Mouse (Mus musculus) forebrain, postnatal 0 days (tissue): ENCODE data around the gene Arpc5. TPM values are rescaled to one million over a fixed set of nuclear protein-coding genes. Genes with fewer than 3 reads are reported as not detected.
"Not testable (repeated sequence)": the region's sequence is repeated elsewhere in the genome, so short reads cannot be mapped to it uniquely, and the experiment has no call there.

Experiments
- ATAC-seq: fragments of 200-750 bp; cut with Nextera tagmentation; 2 replicates; pipeline ENCODE4 v1.8.0; 2017; ENCODE audit warnings: mild to moderate bottlenecking, moderate library complexity
- DNase-seq: peaks from one replicate; pipeline ENCODE4 v3.0.0-alpha.2; 2015
- H3K27ac ChIP-seq: fragments of 300-500 bp; sonication (generic); 2 replicates; pipeline ENCODE4 v1.5.1; 2014; ENCODE audit warnings: low read depth, mild to moderate bottlenecking, antibody characterized with exemption, low read length, moderate library complexity, mixed read lengths
- H3K27me3 ChIP-seq: fragments of 300-500 bp; sonication (generic); 2 replicates; pipeline ENCODE4 v1.6.1; 2014; ENCODE audit warnings: mild to moderate bottlenecking, low read length, mixed read lengths; ENCODE audit not compliant: insufficient read depth
- H3K36me3 ChIP-seq: fragments of 300-500 bp; sonication (generic); 2 replicates; pipeline ENCODE4 v1.6.1; 2014; ENCODE audit warnings: mild to moderate bottlenecking, moderate library complexity; ENCODE audit not compliant: insufficient read depth
- H3K4me1 ChIP-seq: fragments of 300-500 bp; sonication (generic); 2 replicates; pipeline ENCODE4 v1.6.1; 2014; ENCODE audit warnings: antibody characterized with exemption; ENCODE audit not compliant: insufficient read depth
- H3K4me2 ChIP-seq: fragments of 300-500 bp; sonication (generic); 2 replicates; pipeline ENCODE4 v1.6.1; 2014; ENCODE audit warnings: low read depth, mild to moderate bottlenecking, moderate library complexity
- H3K4me3 ChIP-seq: fragments of 300-500 bp; sonication (generic); 2 replicates; pipeline ENCODE4 v1.5.1; 2014; ENCODE audit warnings: low read depth, low read length, mixed read lengths
- H3K9ac ChIP-seq: fragments of 300-500 bp; sonication (generic); 2 replicates; pipeline ENCODE4 v1.6.1; 2014; ENCODE audit warnings: mild to moderate bottlenecking
- H3K9me3 ChIP-seq: fragments of 300-500 bp; sonication (generic); 2 replicates; pipeline ENCODE4 v1.6.1; 2016; ENCODE audit warnings: low read length
- CTCF ChIP-seq: sonication (generic); IDR thresholded peaks from 2 replicates; pipeline ENCODE4 v1.5.1; 2016; ENCODE audit warnings: antibody characterized with exemption, control low read depth, low read depth
- WGBS: fragments of 180-500 bp; shearing (Covaris S2); extraction: QIAGEN DNeasy Blood & Tissue Kit; methylation state at CpG from one replicate; pipeline ENCODE4 v1.1.7; 2014; 5-methylcytosine and 5-hydroxymethylcytosine counted together
- polyA plus RNA-seq: library from polyadenylated mRNA; unstranded; fragments of >200 nt; fragmentation: Nextera tagmentation; extraction: Ambion mirVana; gene quantifications from 2 replicates; pipeline ENCODE4 v1.2.1, GENCODE M21; 2015
- total RNA-seq: library from RNA; depleted of rRNA; stranded (reverse); fragments of >200 nt; gene quantifications from 2 replicates; pipeline ENCODE4 v1.2.3, GENCODE M21; 2014

Arpc5 gene
- total and polyA plus RNA-seq, 2 experiments from 2014 or later = 301 to 537 TPM

DNA sequence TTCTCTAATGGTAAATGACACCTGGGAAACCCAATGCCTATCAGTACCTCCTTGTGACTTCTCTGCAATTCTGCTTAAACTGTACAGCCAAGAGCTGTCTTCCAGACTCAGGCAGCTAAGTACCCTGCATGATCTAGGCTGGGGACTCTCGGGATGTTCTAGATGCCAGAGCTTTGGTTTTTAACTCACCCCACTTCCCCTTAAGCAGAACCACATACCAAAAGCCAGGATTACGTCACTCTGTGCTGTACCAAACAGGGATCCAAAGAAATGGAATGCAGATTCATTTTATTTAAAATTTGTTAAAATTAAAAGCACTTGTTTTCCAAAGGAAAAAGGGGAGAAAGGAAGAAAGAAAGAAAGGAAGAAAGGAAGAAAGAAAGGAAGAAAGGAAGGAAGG, 4.6 kb upstream of the Arpc5 start:
- H3K4me3 ChIP-seq = no peak overlapping the region
- TF ChIP-seq CTCF = no peak
- H3K27ac ChIP-seq = no peak overlapping the region
- WGBS = 73% methylated on average over 2 of the region's 2 CpGs
- no peak overlapping the region for H3K9ac ChIP-seq
- no peaks in the 10 kb centered on the region for H3K4me1 ChIP-seq
- H3K4me2 ChIP-seq = no peak overlapping the region
- no peaks in the 10 kb centered on the region for H3K27me3 ChIP-seq
- ATAC-seq (no peak), DNase-seq (no peak)
- no peaks in the 10 kb centered on the region for H3K9me3 ChIP-seq
- H3K36me3 ChIP-seq = no peaks in the 10 kb centered on the region

DNA sequence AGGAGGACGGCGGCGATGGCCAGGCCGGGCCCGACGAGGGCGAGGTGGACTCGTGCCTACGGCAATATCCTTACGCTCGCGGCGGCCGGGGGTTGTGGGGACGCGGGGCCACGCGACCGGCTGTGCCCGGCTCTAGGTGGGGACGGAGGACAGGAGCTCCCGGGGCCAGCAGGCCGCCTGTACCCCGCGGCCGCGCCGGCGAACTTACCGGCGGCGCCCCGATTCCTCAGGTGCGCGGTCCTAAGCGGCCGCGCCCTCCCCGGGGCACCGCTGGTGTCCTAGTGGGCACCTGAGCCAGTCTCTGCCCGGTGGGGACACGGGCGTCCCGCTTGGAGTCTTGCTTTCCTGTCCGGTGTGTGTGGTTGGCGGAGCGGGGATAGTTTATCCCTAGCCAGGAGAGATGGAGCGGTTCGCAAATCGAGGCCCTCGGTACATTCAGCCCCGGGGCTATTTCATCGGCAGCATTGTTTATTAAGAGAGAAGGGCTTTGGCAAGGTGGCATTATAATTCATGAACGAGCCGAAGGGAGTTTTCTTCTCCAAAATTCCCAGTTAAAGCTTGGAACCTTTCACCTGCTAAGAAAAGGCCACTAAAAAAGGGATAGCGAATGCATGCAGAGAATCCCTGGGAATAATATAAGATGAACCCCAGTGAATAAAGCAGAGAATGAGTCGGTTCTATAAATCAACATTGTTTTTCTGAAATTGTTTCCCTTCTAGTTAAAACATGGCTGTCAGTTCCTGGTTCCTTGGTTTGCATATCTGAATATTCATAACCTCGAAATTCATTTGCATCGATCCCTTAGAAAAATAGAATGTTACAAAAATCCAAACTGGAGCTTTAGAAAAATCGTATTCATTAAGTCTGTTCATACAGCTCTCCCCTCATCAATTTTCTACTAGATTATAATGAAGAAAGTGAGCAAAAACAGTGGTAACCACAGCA, 734 bp downstream of the Arpc5 start:
- WGBS = 2% methylated on average over 60 of the region's 60 CpGs
- DNase-seq = peak; percentile 60

DNA sequence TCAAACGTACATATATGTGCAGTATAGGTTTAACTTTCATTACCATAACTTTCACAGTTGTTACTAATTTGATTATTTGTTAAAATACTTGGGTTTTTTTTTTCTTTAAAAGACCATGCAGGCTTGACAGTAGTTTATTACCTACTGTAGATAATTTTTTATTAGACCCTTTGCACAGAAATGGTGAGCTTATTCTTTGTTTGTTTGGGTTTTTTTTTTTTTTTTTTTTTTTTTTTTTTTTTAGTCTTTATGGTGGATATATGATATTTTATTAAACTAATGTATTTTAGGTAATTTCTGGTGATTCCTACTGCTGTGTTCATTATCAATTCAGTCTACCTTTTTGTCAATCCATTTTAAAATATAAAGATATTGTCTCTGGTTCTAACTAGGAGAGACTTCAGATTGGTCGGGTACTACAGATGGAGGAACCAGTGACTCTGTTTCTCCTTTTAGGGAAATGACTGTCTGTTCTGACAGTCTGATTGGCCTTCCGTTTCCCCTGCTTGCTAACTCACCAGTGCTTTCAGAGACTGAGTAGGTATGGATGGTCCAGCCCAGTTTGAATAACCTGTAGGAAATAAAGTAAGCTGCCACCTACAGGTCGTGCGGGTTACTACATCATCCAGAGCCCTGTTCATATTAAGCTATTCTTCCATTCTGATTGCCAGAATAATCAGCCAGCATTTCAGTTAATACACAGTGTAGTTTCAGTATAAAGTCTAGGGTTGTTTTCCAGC, 1.6 kb downstream of the Arpc5 start:
- H3K36me3 ChIP-seq = peaks cover 24% of the 10 kb centered on the region
- peak overlapping the region; percentile 63 for H3K4me3 ChIP-seq
- ATAC-seq (peak; percentile 32; the same call in 1 of the 2 replicates), DNase-seq (peak; percentile 89)
- no peaks in the 10 kb centered on the region for H3K27me3 ChIP-seq
- H3K9me3 ChIP-seq = no peaks in the 10 kb centered on the region
- WGBS = 2% methylated on average over 5 of the region's 5 CpGs
- no peak overlapping the region for H3K27ac ChIP-seq
- TF ChIP-seq CTCF = peak; percentile 77
- peak overlapping the region; percentile 93; the same call in 1 of the 2 replicates for H3K9ac ChIP-seq
- no peaks in the 10 kb centered on the region for H3K4me1 ChIP-seq
- peak overlapping the region; percentile 42 for H3K4me2 ChIP-seq

More for the DNA sequence above, 734 bp downstream of the Arpc5 start:
- Histone ChIP-seq H3K27me3 (no peaks in the 10 kb centered on the region), H3K36me3 (peaks cover 16% of the 10 kb centered on the region), H3K9ac (peak overlapping the region; percentile 93), H3K27ac (peak overlapping the region; percentile 91), H3K4me1 (no peaks in the 10 kb centered on the region), H3K4me3 (peak overlapping the region; percentile 63), H3K9me3 (no peaks in the 10 kb centered on the region), H3K4me2 (peak overlapping the region; percentile 42)
- no peak for TF ChIP-seq CTCF
- peak; percentile 36 for ATAC-seq

DNA sequence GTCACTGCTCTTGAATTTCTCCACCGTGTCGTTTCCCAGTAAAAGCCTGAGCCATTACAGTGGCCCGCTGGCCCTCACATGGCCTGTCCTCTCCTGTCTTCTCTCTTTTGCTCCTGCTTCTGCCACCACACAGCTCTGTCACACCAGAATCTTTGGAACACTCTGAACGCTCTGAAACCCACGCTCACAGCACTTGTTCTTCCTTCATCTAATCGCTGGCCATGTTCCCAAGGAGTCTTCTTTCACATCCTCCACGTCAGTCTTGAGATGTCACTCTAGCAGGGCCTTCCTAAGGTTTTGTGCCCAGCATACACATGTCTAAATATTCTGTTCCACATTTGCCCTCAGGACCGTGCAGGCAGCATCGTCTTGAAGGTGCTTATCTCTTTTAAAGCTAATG, 4.7 kb downstream of the Arpc5 start:
- TF ChIP-seq CTCF = no peak
- ATAC-seq (no peak), DNase-seq (no peak)
- Histone ChIP-seq H3K9me3 (no peaks in the 10 kb centered on the region), H3K27me3 (no peaks in the 10 kb centered on the region), H3K4me3 (no peak overlapping the region), H3K4me1 (no peaks in the 10 kb centered on the region), H3K36me3 (peaks cover 51% of the 10 kb centered on the region), H3K9ac (no peak overlapping the region), H3K27ac (no peak overlapping the region), H3K4me2 (no peak overlapping the region)
- WGBS = 85% methylated on average over 9 of the region's 9 CpGs

DNA sequence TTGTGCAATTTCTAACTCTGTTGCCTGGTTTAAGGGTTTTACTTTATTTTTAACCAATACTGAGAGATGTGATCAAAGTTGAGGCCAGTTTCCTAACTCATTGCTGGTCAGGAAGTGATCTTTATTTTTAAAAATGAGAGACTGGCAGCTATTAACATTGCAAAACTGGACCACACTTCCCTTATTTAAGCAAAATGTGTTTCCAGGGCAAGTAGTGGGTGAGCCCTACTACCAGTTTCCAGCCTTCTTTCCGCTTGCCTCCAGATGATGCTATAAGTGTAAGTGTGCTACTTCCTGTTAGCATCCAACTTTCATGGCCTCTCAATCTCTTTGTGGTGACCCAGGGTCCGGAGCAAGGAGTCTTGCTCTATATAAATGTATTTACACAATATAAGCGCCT, 8.3 kb downstream of the Arpc5 start:
- not testable (repeated sequence) for DNase-seq, H3K9ac ChIP-seq, H3K27me3 ChIP-seq, H3K4me1 ChIP-seq, H3K27ac ChIP-seq, ATAC-seq, H3K9me3 ChIP-seq, H3K4me2 ChIP-seq, H3K4me3 ChIP-seq
- H3K36me3 ChIP-seq = peaks cover 48% of the 10 kb centered on the region
- WGBS = 94% methylated on average over 3 of the region's 3 CpGs

DNA sequence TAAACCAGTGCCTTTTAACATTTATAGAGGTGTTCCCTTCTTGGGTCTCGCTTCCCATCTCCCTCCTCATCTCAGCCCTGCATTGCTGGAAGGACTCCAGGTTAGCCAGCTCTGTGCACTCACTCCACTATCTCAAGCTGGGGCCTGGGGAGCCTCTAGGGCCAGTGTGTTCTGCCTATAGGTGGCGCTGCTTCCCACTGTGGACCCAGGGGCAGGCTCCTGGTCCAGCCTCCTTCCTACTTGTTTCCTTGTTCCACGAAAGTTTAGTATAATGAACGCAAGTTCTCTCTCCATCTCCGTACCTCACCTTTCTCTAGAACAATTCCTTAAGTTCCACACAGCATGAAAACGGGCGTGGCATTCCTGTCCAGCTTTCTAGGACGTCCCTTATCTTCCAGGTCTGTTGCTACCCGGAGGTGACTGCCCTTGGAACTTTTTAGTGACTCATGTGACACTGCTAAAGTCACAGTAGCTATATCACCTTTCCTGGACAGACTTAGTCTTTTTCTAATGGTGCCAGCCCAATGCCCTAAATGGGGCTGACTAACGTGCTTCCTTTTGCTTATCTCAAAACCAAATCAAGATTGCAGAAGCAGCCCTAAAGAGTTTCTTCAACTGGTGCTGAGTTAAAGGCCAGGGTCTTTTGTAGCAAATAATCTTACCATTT, 12.9 kb downstream of the Arpc5 start:
- Histone ChIP-seq H3K9me3 (no peaks in the 10 kb centered on the region), H3K27ac (no peak overlapping the region), H3K4me2 (no peak overlapping the region), H3K4me3 (no peak overlapping the region), H3K9ac (no peak overlapping the region), H3K27me3 (no peaks in the 10 kb centered on the region), H3K4me1 (no peaks in the 10 kb centered on the region), H3K36me3 (peaks cover 17% of the 10 kb centered on the region)
- no peak for ATAC-seq
- TF ChIP-seq CTCF = peak; percentile 53; the same call in 1 of the 2 replicates
- no peak for DNase-seq
- 37% methylated on average over 10 of the region's 10 CpGs for WGBS
